Mouse (Mus musculus) thymus, adult 2 months (tissue): ENCODE data around the gene Alx3.

Experiments used
- CTCF ChIP-seq: fragments of 200-500 bp; IDR thresholded peaks from 2 replicates; pipeline ENCODE4 v1.5.1; 2012; ENCODE audit warnings: mild to moderate bottlenecking, control low read depth, low read length, moderate library complexity, borderline replicate concordance; ENCODE audit not compliant: control insufficient read depth, poor library complexity, insufficient read depth; ENCODE audit errors: extremely low read depth
- POLR2A ChIP-seq: fragments of 200-500 bp; IDR thresholded peaks from 2 replicates; pipeline ENCODE4 v1.6.1; 2012; ENCODE audit warnings: mild to moderate bottlenecking, low read length, control low read depth, moderate library complexity; ENCODE audit not compliant: control insufficient read depth, poor library complexity, insufficient read depth; ENCODE audit errors: extremely low read depth

DNA sequence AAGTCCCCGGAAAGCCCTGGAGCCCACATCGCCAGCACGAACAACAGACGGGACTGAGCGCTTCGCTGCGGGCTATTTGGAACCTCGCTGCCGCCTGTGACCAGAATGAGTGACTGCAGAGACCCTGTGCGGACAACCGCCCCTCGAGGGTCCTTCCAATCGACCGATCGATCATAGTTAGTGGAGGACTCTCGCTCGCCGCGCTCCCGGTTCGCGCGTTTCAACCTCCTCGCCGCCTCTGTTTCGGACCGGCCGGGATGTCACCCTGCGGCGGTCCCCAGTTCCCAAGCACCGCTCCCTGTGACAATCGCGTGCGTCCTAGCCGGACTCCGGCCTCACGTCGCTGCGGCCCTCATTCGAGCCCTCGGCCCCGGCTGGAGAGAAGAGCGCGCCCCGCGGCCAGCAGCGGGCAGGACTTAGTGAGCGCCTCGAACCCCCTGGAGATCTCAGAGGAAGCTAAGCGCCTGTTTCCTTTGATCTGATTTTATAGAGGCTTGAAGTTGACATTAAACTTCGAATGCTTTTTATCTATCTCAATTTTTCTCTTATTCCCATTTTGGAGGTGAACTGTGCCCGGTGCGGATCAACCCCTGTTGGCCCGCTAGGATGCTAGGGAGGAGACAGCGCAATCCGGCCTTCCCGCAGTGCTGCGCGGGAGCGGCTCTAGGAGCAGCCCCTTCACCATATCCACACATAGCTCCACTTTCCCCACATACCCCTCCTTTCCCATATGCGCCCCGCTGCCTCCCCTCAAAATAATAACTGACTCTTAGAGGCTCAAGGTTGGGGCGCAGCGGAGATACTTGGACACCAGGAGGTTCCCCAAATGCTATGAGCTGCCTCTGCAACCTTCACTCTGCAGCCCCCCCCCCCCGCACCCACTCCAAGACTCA, 11.7 kb upstream of the Alx3 start:
- TF ChIP-seq CTCF (no peak), POLR2A (no peak)
